Mouse (Mus musculus) brain, embryonic 14.5 days (tissue): ENCODE measurements at regions not wholly inside any gene's neighbourhood (a gene's known extent, or its start where the extent isn't known, plus 50 kb on each side); places are given as distances from the start of the nearest gene placed in this dataset.

Experiments used
- CTCF ChIP-seq: fragments of 200-500 bp; IDR thresholded peaks from 2 replicates; pipeline ENCODE4 v1.5.1; 2012; ENCODE audit warnings: inconsistent platforms, mild to moderate bottlenecking, moderate library complexity, borderline replicate concordance; ENCODE audit not compliant: insufficient read depth, insufficient read length; ENCODE audit errors: extremely low read depth
- POLR2A ChIP-seq: fragments of 200-500 bp; IDR thresholded peaks from 2 replicates; pipeline ENCODE4 v1.6.1; 2012; ENCODE audit warnings: mild to moderate bottlenecking, inconsistent platforms, borderline replicate concordance; ENCODE audit not compliant: poor library complexity, insufficient read depth, insufficient read length, severe bottlenecking; ENCODE audit errors: extremely low read depth

DNA sequence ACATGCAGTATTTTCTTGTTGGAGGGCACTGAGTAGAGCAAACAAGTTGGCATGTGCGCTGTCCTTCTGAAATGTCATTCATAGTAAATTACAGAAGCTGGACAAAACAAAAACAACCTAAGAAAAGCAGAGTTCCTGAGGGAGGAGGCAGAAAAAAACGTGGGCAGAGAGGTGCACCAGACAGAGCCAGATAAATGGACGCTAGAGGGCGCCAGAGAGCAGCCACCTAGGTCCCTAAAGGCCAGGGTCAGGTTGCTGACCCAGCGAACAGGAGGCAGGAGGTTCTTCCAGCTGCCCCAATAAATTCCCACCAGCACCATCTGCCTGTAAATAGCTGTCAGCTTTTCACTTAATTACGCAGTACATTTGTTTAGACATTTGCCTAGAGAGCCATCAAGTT lies 158.6 kb upstream of the Cntnap4 start:
- TF ChIP-seq POLR2A (no peak), CTCF (peak; percentile 67)
